Mouse (Mus musculus): ENCODE data around the gene Rrp7a.

DNA sequence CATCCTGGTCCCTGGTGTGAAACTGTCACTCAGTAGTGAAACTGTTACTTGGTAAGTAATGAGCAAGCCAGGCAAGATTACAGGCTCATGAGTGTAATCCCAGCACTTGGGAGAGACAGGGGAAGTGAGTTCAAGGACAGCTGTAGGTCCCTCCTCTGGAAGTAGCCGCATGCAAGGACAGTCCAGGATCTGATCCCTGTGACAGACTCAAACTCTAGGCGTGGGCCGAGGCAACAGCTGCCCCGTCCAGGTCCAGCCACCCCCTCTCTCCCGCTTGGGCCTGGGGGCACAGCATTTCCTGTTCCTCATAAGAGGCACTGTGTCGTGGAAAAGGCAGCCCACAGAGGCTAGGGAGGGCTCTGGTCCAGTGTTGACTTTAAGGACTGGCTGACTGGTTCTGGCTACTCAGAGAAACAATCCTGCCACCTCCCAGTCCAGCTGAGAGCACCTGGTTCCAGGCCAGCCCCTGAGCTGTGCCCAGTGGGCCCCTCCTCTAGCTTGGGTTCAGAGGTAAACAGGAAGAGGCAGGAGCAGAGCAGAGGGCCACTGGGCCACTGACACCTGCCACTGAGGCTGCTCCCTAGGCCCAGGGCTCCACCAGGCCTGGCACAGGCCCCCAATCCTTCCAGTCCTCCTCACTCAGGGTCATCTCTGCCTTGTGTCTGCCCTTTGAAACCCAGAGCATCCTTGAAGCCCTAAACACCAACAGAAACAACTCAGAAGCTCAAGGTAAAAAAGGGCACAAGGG, 33.2 kb upstream of the Rrp7a start:
- TF ChIP-seq CTCF (IDR thresholded peaks at IDR 0.05; ENCODE audit: control insufficient read depth, insufficient read depth, low read length) (no peak), POLR2A (IDR thresholded peaks at IDR 0.05; ENCODE audit: borderline replicate concordance, control insufficient read depth, low read depth, low read length) (no peak)
